Mouse (Mus musculus) left cerebral cortex, adult 8-10 months (tissue): ENCODE results near the gene Borcs5. TPM values are rescaled to one million over a fixed set of nuclear protein-coding genes. Genes with fewer than 3 reads are reported as not detected.

ENCODE experiments used
- DNase-seq, 2 experiments: peaks; one replicate each; pipeline ENCODE4 v3.0.0; 2022; ENCODE audit warnings: low spot score in 2 of 2
- total RNA-seq, 4 experiments: library from RNA; stranded (reverse); gene quantifications; 2 replicates each; pipeline ENCODE4 v1.2.4; 2022

Borcs5 gene
- total RNA-seq, 4 experiments from 2014 or later, result 36.1 to 41.5 (median 38.2) TPM

- DNase-seq, result no peak
Observed at GRCm38 (mm10) chr6:134753858-134754257, 114.5 kb downstream of the Borcs5 start.

GRCm38 (mm10) chr6:134756058-134756457 lies 116.7 kb downstream of the Borcs5 start:
- no peak for DNase-seq

Other genes with a start within 250 kb of the Borcs5 start
- gene Bcl2l14, start 243.2 kb upstream of the Borcs5 start, total RNA-seq, result not detected
- 10 to 100 TPM; 45.9 to 47.0 (median 46.4) TPM for gene Lrp6, start 72.5 kb upstream of the Borcs5 start, total RNA-seq
- gene Mansc1, start 7.0 kb upstream of the Borcs5 start, total RNA-seq, result 10 to 100 TPM; 13.4 to 18.7 (median 14.5) TPM
- gene Dusp16, start 153.1 kb downstream of the Borcs5 start, total RNA-seq, result 10 to 100 TPM in 3 of 4 experiments, 1 to 10 TPM in 1; 9.9 to 16.3 (median 14.0) TPM
- 10 to 100 TPM; 39.0 to 45.3 (median 42.1) TPM for gene Crebl2, start 190.6 kb downstream of the Borcs5 start, total RNA-seq